Mouse (Mus musculus) liver (tissue): ENCODE measurements around the gene Zfp768.
A peak's percentile ranks its signal among the peaks of the same experiment; 100 is the strongest.
"Not testable (repeated sequence)": the region's sequence is repeated elsewhere in the genome, so short reads cannot be mapped to it uniquely, and the experiment has no call there.

Experiments used
- DNase-seq: peaks from one replicate; pipeline ENCODE4 v3.0.0-alpha.2; 2020; ENCODE audit warnings: mixed read lengths

Gene Zfp768

DNA sequence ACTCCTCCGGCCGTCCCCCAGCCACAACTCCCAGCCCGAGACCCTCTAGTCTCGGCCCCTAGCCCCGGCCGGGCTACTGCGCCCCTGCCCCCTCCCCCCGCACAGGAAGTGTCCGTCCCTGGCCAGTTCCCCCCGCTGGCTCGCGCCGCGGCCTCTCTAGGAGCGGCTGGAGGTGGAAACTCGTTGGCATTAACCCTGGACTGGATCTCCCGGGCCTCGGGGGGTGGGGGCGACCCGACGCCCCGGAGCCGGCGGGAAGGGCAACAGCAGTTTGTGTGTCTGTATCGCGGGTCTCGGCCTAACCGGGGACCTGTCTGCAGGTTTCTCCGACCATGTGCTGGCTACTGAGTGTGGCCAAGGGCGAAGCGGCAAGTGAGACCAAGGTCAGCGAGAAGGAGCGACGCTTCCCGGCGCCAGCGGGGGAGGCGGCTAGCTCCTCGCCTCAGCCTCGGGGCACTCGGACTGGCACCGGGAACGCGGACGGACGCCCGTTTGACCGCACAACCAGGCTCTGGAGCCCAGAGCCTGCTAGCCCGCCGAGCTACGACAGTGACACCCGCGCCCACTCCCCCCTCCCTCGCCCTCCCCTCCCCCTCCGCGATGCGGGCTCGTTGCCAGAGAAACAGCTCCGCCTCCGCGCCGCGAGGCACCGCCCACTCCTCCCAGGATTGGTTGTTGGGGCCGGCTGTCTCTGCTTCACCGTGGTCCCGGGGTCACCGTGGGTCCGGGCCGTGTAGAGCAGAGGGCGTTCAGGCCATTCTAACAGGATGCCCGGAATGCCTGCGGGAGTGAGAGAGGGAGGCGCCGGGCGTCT is at the start of gene Zfp768:
Gene Zfp768 (minus strand): TSS at position 78 of the 814 bp plus-strand sequence.
- DNase-seq, result peak; percentile 94

DNA sequence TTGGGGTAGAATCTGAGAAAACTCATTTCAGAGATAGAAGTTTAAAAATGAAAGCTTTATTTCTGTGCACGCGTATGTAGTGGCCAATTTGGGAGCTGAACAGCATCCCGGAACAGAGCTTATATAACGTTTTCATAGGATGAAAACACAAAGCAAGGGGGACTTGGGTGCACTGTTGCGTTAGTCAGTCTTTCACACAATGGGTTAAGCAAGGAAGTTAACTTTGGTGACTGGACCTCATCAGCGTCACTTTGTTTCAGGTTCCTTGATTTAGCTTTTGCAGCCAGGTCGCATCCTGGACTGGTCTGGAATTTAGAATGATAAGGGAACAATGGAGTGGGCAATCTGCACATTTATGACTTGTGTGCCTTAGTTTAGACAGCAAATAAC is 48.5 kb upstream of the Zfp768 start:
- DNase-seq, result no peak

DNA sequence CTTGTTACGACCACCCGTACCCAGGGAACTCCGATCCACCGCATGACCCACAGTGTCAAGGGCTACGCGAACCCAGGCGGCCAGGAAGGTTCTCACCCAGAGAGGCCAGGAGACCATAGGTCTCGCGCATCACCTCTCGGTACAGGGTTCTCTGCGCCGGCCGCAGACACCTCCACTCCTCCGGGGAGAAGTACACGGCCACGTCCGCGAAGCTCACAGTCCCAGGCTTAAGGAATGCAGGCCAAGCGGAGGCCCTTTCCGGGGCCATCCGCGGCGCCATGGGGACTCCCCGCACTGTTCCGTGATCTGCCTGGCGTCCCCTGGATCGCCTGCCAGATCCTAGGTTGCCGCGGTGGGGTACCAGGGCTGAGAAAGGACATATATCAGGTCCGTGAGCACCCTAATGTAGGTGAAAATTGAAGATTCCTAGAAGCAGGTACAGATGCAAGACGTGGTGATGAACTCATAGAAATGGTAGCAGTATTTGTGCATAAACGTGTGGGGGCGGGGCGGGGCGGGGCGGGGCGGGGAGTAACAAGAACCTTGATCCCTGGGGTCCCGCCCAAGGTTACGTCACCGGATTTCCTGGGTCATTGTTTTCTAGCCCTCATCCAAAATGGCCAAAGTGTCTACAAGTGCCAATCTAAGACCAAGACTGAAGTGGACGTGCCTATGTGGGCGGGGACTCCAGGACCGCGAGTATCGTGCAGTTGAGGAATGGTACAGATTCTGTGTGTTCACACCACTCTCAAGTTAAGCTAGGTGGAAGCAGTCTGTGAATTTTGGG is 48.0 kb upstream of the Zfp768 start, which contains the start of gene E430018J23Rik:
Gene E430018J23Rik (minus strand): TSS at position 473 of the 787 bp plus-strand sequence.
- DNase-seq, result peak; percentile 92

DNA sequence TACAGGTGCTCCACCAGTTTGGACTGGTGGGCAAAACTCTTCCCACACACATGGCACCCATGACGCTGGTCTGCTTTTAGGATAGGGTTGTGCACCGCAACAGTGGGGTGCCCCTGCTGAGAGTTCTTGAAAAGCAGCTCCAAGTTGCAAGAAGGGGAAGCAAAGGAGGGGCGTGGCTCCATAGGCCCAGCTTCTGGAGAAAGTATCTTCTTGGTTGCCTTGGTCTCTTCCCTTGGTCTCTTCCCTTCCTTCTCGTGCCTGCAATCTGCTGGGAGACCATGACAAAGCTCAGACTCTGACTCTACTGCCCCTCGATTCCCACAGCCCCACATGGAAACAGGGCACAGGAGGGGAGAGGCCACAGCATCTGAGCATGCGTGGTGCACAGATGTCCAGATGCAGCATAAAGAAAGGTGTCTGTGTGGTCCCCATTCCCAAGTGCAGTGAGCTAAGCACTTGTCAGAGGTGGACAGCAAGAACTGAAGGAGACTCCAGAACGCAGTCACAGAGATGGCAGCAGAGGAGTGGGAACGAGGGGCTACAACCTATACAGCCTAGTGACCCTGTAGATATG is 46.9 kb upstream of the Zfp768 start:
- DNase-seq, result no peak

DNA sequence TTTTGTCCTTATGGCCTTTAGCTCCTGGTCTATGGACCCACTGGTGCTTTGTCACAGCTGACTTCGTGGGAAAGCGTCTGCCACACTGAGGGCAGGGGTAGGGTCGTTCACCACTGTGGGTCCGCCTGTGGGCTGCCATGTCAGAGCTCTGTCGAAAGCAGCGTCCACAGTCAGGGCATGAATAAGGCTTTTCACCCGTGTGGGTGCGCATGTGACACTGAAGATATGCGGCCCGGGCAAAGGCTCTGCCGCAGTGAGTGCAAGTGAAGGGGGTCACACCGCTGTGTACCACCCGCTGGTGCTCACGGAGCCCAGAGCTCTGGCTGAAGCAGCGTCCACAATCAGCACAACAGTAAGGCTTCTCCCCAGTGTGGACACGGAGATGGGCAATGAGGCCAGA is 46.1 kb upstream of the Zfp768 start:
- DNase-seq, result no peak

DNA sequence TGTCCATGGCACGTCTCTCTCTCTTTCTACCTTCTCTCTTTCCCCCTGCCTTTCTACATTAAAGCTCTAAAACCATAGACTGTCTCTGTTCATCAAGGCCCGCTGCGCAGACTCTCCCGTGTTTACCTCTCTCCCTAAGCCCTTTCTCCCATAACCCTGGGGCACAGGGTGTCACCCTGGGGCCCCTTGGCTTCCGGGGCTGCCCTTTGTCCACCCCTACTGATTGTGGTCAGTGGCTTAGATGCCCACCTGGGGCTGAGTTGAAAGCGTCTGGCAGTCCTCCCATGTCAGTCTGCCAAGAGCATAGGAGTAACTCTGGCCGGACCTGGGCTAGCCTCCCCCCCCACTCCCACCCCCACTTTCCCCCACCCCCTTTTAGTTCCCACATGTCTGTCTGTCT is 44.9 kb upstream of the Zfp768 start:
- DNase-seq, result no peak

DNA sequence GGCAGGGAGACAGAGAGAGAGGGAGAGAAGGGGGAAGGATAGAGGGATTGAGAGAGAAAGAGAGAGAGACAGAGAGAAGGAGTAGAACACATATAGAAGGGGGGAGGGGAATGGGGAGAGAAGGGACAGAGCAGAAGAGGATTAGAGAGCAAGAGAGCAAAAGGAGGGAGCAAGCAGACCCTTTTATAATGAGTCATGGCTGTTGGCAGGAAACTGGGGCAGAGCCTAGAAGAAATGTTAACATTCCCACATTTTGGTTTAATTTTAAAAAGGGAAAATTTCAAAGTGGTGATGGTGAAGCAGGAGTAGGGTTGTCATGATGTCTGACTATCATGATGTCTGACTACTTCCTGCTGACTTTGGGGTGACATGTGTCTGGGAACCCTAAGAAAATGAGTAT is 42.8 kb upstream of the Zfp768 start:
- not testable (repeated sequence) for DNase-seq

DNA sequence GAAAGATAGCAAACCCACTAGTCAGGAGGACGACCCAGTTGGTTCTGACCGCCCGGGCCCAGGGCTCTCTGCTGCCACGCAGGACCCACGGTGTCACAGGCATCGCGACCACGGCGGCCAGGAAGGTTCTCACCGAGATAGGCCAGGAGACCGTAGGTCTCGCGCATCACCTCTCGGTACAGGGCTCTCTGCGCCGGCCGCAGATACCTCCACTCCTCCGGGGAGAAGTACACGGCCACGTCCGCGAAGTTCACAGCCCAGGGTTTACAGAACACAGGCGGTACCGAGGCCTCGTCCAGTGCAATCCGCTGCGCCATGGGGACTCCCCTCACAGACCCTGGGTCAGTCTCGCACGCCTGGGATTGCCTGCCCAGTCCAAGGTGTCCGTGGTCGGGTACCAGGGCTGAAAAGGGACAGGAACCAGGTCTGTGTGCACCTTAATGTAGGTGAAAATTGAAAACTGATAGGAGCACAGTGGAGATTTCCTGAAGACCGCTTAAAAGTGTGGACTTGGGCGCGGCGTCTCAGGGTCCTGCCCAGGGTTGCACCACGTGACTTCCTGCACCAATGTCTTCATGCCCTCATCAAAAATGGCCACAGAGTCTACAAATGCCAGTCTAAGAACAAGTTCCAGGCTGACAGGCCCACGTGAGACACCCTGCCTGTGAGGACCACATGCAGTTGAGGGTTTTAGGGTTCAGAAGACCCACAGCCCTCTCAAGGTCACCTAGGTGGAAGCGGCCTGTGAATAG is 41.4 kb upstream of the Zfp768 start, which contains the start of gene 9130019O22Rik:
Gene 9130019O22Rik (minus strand): TSS at position 526 of the 752 bp plus-strand sequence.
- DNase-seq, result peak; percentile 84

DNA sequence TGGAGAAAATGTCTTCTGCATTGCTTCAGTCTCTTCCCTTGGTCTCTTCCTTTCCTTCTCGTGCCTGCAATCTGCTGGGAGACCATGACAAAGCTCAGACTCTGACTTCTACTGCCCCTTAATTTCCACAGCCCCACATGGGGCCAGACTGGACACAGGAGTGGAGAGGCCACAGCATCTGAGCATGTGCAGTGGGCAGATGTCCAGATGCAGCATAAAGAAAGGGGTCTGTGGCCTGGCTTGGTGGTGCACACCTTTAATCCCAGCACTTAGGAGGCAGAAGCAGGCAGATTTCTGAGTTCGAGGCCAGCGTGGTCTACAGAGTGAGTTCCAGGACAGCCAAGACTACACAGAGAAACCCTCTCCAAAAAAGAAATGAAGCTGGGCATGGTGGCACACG is 40.2 kb upstream of the Zfp768 start:
- not testable (repeated sequence) for DNase-seq

DNA sequence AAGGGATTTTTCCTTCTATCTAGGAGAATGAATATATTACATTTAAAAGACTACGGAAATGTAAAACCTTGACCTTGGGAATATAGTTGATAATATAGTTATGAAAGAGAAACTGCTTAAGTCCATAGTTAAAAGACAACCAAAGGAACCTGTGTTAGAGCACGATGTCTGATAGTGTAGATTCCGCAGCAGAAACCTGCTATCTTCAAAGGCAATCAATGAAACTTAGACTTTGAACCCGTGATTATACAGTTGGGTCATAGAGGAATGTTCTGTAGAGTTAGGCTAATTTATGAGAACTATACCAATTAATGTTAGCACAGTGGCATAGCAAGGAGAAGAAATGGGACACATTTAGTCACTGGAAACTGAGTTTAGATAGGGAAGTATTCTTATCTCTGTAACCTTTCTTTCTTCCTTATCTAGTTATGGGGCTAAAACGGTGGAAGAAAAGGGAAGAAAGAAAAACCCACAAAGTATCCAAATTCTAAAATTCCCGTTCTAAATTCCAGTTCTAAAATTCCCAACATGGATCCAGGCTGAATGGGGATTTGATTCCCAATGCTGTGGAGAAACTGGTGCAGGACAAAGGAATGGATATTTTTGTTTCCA is 33.0 kb upstream of the Zfp768 start:
- no peak for DNase-seq

DNA sequence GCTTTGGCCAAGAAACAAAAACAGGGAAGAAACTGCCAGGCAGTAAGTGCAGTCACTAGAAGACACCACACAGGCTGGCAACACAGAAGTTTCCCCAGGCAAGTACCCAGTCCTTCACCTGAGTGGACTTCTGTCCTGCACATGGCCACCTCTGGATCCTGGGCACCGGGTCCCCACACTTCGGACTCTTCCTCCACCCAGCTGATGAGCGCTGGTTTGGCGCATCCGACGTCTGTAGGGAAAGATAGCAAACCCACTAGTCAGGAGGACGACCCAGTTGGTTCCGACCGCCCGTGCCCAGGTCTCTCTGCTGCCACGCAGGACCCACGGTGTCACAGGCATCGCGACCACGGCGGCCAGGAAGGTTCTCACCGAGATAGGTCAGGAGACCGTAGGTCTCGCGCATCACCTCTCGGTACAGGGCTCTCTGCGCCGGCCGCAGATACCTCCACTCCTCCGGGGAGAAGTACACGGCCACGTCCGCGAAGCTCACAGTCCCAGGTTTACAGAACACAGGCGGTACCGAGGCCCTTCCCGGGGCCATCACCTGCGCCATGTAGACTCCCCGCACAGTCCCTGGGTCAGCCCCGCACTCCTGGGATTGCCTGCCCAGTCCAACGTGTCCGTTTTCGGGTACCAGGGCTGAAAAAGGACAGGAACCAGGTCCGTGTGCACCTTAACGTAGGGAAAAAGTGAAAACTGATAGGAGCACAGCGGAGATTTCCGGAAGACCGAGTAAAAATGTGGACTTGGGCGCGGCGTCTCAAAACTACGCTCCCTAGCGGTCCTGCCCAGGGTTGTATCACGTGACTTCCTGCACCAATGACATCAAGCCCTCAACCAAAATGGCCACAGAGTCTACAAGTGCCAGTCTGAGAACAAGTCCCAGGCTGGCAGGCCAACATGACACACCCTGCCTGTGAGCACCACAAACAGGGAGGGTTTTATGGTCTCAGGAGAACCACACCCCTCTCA is 30.2 kb upstream of the Zfp768 start, which contains the start of gene Zfp747:
Gene Zfp747 (minus strand): TSS at position 780 of the 975 bp plus-strand sequence.
- peak; percentile 93 for DNase-seq

DNA sequence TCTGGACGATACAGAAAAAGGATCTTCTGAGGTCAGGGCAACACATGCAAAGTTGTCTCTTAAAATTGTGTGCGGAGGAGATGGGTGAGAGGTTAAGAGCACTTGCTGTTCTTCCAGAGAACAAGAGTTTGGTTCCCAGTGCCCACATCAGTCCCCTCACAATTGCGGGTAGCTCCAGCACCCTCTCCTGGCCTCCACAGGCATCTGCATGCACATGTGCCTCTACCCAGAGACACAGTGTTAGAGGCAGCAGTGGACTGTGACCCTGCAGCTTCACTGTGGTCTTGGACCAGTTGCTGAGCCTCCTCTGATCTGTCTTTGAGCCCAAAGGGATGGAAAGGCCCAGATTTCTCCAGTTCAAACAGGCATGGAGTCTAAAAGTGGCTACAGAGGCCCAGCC is 26.5 kb upstream of the Zfp768 start:
- not testable (repeated sequence) for DNase-seq

DNA sequence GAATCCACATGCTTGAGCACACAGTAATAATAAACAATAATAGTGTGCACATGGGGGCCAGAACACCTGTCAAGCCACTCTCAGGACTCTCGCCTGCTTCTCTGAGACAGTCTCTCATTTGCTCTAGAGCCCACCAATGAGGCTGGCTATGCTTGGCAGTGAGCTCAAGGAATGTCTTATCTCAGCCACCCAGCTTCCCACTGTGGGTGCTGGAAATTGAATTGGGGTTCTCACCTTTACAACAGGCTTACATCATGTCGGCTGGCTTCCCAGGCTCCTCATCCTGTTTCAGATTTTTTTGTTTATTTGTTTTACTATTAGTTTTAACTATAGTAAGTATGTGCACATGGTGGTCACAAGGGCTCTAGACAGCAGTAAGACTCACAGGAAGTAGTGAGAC is 25.8 kb upstream of the Zfp768 start:
- DNase-seq, result no peak

DNA sequence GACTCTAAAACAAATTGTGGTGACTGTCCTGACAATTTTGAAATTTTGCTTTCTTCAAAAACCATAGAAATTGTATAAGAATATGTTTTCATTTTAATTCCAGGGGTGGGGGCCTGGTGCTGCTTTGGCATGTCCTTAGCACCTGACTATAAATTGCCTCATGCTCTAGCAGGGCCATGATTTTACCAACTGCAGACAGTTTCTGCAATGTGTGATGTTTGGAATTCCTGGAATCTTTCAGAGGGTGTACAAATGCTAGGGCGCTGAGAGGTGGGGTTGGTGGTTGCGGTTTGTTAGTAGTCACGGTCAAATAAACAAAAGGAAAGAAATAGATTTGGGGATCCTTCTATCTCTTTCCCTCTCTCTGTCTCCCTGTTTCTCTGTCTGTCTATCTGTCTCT is 20.9 kb upstream of the Zfp768 start:
- DNase-seq, result no peak

DNA sequence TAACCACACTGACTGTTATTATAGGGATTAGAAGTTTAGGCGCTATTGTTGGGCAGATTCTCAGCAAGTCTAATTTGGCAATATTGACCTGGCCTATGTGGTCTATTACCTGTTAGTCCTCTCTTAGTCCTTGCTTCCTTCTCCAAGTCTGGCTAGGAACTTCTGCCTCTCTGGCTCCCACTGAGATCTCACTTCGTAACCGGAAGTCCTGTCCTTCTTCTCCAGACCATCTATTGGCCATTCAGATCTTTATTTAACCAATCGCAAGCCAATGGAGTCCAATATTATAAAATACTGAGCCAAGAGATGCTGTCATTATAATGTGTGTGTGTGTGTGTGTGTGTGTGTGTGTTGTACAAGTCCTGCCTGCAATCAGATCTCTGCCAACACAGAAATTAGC is 18.8 kb upstream of the Zfp768 start:
- DNase-seq, result no peak

DNA sequence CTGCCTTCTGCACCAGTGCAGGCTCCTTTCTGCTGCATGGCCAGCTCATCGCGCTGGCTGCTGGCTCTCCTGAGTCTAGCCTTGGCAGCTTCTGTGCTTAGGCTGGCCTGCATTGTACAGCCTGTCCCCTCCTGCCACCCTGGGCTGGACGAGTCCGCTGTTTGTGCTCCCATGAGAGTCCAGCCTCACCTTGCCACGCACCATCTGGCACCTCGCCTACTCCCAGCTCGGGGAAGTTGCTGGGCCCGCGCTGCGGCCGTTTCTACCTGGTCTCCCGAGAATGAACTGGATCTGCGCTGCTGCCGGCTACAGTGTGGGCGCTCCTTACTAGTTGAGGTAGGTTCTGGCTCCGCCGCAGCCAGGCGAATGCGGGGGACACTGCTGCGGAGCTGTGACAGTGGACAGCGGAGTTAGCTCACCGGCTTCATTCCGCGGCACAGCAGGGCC is 18.1 kb upstream of the Zfp768 start:
- DNase-seq, result peak; percentile 17

DNA sequence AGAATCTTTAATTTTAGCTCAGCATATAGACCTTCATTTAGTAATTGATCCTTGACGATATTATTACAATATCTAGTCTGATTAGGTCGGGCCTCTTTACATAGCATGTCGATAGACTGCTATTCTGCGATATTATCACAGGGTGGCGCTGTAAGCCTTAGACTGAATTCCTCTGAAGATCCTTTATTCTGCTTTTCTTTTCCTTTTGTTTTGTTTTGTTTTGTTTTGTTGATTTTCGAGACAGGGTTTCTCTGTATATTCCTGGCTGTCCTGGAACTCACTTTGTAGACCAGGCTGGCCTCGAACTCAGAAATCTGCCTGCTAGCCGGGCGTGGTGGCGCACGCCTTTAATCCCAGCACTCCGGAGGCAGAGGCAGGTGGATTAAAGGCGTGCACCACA is 17.0 kb upstream of the Zfp768 start:
- DNase-seq, result peak; percentile 17

DNA sequence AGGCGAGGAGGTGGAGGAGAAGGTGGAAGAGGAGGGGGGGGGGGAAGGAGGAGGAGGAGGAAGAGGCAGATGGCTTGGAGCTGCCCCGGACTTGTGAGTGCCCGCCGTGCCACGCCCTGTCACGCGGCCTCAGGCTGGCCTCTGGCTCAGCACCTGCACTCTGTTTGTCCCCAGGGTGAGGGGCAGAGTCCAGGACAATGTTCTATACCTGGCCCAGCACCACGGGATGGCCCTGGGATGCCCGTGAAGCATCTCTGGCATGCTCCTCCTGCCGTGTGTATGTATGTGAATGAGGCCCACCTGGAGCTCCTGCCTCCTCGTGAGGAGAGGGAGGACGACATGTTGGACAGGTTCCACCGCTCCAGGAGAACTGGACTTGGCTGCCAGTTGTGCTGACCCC is 16.1 kb upstream of the Zfp768 start:
- peak; percentile 14 for DNase-seq

DNA sequence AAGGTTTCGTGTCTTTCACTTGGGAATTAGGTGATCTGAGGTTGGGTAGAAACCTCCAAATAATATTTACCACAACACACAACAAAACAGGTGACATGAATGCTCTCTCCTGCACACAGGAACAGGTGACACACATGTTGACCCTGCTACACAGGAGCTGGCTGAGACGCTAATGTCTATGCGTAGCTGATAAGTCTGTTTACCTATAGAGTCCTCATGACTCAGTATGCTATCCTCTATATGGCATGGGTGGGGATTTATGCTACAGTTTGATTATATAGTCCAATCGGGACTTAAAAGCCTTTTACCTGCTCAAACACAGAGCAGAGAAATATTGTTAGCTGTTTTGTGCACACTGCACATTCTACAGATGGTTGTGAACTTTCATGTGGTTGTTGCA is 14.9 kb upstream of the Zfp768 start:
- DNase-seq, result no peak

DNA sequence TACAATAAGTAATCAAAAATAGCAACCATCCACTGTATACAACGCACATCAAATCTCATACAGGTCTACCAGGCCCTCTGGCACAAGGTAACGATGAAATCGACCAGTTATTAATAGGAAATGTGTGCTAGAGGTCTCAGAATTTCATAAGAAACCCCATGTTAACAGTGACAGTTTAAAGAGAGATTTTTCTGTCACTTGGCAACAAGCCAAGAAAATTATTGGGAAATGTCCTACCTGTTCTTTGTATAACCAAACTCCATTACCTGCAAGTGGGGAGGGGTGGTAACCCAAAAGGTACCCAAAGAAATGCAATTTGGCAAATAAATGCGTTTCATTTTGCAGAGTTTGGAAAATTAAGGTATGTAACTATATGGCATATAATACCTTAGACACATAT is 13.1 kb upstream of the Zfp768 start:
- no peak for DNase-seq

DNA sequence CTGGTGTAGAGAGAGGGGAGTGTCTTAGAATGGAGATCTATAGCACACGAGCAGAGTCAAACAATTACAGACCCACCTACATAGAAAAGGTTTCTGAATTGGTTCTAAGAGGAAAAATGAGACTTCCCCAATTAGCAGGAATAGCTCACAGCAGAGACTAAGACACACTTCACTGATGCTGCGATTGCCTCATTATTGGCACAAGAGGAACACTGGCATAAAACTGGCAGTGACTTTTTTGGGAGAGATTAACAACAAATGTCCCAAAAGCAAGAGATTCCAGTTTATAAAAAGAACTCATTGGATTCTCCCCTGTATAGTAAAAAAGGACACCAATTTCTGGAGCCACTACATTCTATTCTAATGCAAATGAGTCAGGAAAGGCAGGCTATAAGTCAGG is 12.5 kb upstream of the Zfp768 start:
- no peak for DNase-seq
